Mouse (Mus musculus): Measurements from ENCODE around the gene Adtrp. TPM values are rescaled to one million over a fixed set of nuclear protein-coding genes. Genes with fewer than 3 reads are reported as not detected.

Adtrp gene
- polyA plus RNA-seq, 1 experiment from 2014 or later: 110 TPM

- no peak for TF ChIP-seq CTCF (IDR thresholded peaks at IDR 0.05; ENCODE audit: low read depth)
- H3K4me2 ChIP-seq (replicated peaks; ENCODE audit: low read depth): no peak overlapping the region
- ATAC-seq: no peak
- 82% methylated on average over 5 of the region's 5 CpGs for WGBS
- H3K27me3 ChIP-seq (replicated peaks; ENCODE audit: control insufficient read depth, insufficient read depth, low read length): no peaks in the 10 kb centered on the region
- H3K4me3 ChIP-seq (ENCODE audit: low read depth, low read length): no peak overlapping the region
- no peaks in the 10 kb centered on the region for H3K36me3 ChIP-seq (ENCODE audit: control insufficient read depth, insufficient read depth)
- no peak overlapping the region for H3K27ac ChIP-seq (ENCODE audit: low read depth, low read length)
- no peaks in the 10 kb centered on the region for H3K4me1 ChIP-seq (replicated peaks; ENCODE audit: control insufficient read depth, insufficient read depth, low read length)
- no peak overlapping the region for H3K9ac ChIP-seq (ENCODE audit: low read depth, low read length)
- no peaks in the 10 kb centered on the region for H3K9me3 ChIP-seq (ENCODE audit: control insufficient read depth)
These were observed 94.4 kb downstream of the Adtrp start for GRCm38 (mm10) chr13:41753114-41753513.

- Histone ChIP-seq H3K9me3 (ENCODE audit: control insufficient read depth) (no peaks in the 10 kb centered on the region), H3K4me3 (ENCODE audit: low read depth, low read length) (no peak overlapping the region), H3K27ac (ENCODE audit: low read depth, low read length) (no peak overlapping the region), H3K4me2 (replicated peaks; ENCODE audit: low read depth) (no peak overlapping the region), H3K9ac (ENCODE audit: low read depth, low read length) (no peak overlapping the region), H3K27me3 (replicated peaks; ENCODE audit: control insufficient read depth, insufficient read depth, low read length) (no peaks in the 10 kb centered on the region), H3K4me1 (replicated peaks; ENCODE audit: control insufficient read depth, insufficient read depth, low read length) (no peaks in the 10 kb centered on the region), H3K36me3 (ENCODE audit: control insufficient read depth, insufficient read depth) (no peaks in the 10 kb centered on the region)
- WGBS: 79% methylated on average over 5 of the region's 5 CpGs
- TF ChIP-seq CTCF (IDR thresholded peaks at IDR 0.05; ENCODE audit: low read depth): no peak
- no peak for ATAC-seq
These were observed 97.0 kb downstream of the Adtrp start for GRCm38 (mm10) chr13:41750481-41750880.

GRCm38 (mm10) chr13:41748866-41749265, 98.6 kb downstream of the Adtrp start:
- no peaks in the 10 kb centered on the region for H3K9me3 ChIP-seq (ENCODE audit: control insufficient read depth)
- H3K36me3 ChIP-seq (ENCODE audit: control insufficient read depth, insufficient read depth): no peaks in the 10 kb centered on the region
- no peak for ATAC-seq
- H3K9ac ChIP-seq (ENCODE audit: low read depth, low read length): no peak overlapping the region
- no peak overlapping the region for H3K4me2 ChIP-seq (replicated peaks; ENCODE audit: low read depth)
- no peak overlapping the region for H3K27ac ChIP-seq (ENCODE audit: low read depth, low read length)
- whole genome bisulfite sequencing: 77% methylated on average over 9 of the region's 9 CpGs
- H3K4me1 ChIP-seq (replicated peaks; ENCODE audit: control insufficient read depth, insufficient read depth, low read length): no peaks in the 10 kb centered on the region
- no peak overlapping the region for H3K4me3 ChIP-seq (ENCODE audit: low read depth, low read length)
- no peak for TF ChIP-seq CTCF (IDR thresholded peaks at IDR 0.05; ENCODE audit: low read depth)
- H3K27me3 ChIP-seq (replicated peaks; ENCODE audit: control insufficient read depth, insufficient read depth, low read length): no peaks in the 10 kb centered on the region

GRCm38 (mm10) chr13:41747691-41748090, 99.8 kb downstream of the Adtrp start:
- WGBS: 91% methylated on average over 4 of the region's 4 CpGs
- Histone ChIP-seq H3K9me3 (ENCODE audit: control insufficient read depth) (no peaks in the 10 kb centered on the region), H3K4me2 (replicated peaks; ENCODE audit: low read depth) (no peak overlapping the region), H3K36me3 (ENCODE audit: control insufficient read depth, insufficient read depth) (no peaks in the 10 kb centered on the region), H3K27me3 (replicated peaks; ENCODE audit: control insufficient read depth, insufficient read depth, low read length) (no peaks in the 10 kb centered on the region), H3K4me1 (replicated peaks; ENCODE audit: control insufficient read depth, insufficient read depth, low read length) (no peaks in the 10 kb centered on the region), H3K4me3 (ENCODE audit: low read depth, low read length) (no peak overlapping the region), H3K27ac (ENCODE audit: low read depth, low read length) (no peak overlapping the region), H3K9ac (ENCODE audit: low read depth, low read length) (no peak overlapping the region)
- TF ChIP-seq CTCF (IDR thresholded peaks at IDR 0.05; ENCODE audit: low read depth): no peak
- no peak for ATAC-seq

- no peak overlapping the region for H3K9ac ChIP-seq (ENCODE audit: low read depth, low read length)
- ATAC-seq: no peak
- no peaks in the 10 kb centered on the region for H3K9me3 ChIP-seq (ENCODE audit: control insufficient read depth)
- H3K4me1 ChIP-seq (replicated peaks; ENCODE audit: control insufficient read depth, insufficient read depth, low read length): no peaks in the 10 kb centered on the region
- no peak overlapping the region for H3K27ac ChIP-seq (ENCODE audit: low read depth, low read length)
- no peaks in the 10 kb centered on the region for H3K36me3 ChIP-seq (ENCODE audit: control insufficient read depth, insufficient read depth)
- WGBS: 49% methylated on average over 8 of the region's 8 CpGs
- H3K4me3 ChIP-seq (ENCODE audit: low read depth, low read length): no peak overlapping the region
- no peak overlapping the region for H3K4me2 ChIP-seq (replicated peaks; ENCODE audit: low read depth)
- H3K27me3 ChIP-seq (replicated peaks; ENCODE audit: control insufficient read depth, insufficient read depth, low read length): no peaks in the 10 kb centered on the region
- TF ChIP-seq CTCF (IDR thresholded peaks at IDR 0.05; ENCODE audit: low read depth): peak; percentile 71
These were observed 100.4 kb downstream of the Adtrp start for GRCm38 (mm10) chr13:41746971-41747615.

- Histone ChIP-seq H3K9me3 (ENCODE audit: control insufficient read depth) (no peaks in the 10 kb centered on the region), H3K4me2 (replicated peaks; ENCODE audit: low read depth) (no peak overlapping the region), H3K9ac (ENCODE audit: low read depth, low read length) (no peak overlapping the region), H3K4me1 (replicated peaks; ENCODE audit: control insufficient read depth, insufficient read depth, low read length) (no peaks in the 10 kb centered on the region), H3K27me3 (replicated peaks; ENCODE audit: control insufficient read depth, insufficient read depth, low read length) (no peaks in the 10 kb centered on the region), H3K4me3 (ENCODE audit: low read depth, low read length) (no peak overlapping the region), H3K27ac (ENCODE audit: low read depth, low read length) (no peak overlapping the region), H3K36me3 (ENCODE audit: control insufficient read depth, insufficient read depth) (no peaks in the 10 kb centered on the region)
- no peak for ATAC-seq
- WGBS: 68% methylated on average over 5 of the region's 5 CpGs
- TF ChIP-seq CTCF (IDR thresholded peaks at IDR 0.05; ENCODE audit: low read depth): no peak
These were observed 106.9 kb downstream of the Adtrp start for GRCm38 (mm10) chr13:41740456-41741085.

Measured in intestine, postnatal 0 days (tissue).